Mouse (Mus musculus): ENCODE measurements around the gene Ddx46.
"Not testable (repeated sequence)": the region's sequence is repeated elsewhere in the genome, so short reads cannot be mapped to it uniquely, and the experiment has no call there.

Gene Ddx46

GRCm38 (mm10) chr13:55636185-55636983, 1.6 kb downstream of the Ddx46 start:
- DNase-seq (ENCODE audit: inconsistent age in 2 of 2, low spot score in 1 of 2) = no peak

GRCm38 (mm10) chr13:55640480-55640879, 5.7 kb downstream of the Ddx46 start:
- peak; percentile 71 to 92 for DNase-seq (ENCODE audit: inconsistent age in 2 of 2, low spot score in 1 of 2)

- DNase-seq (ENCODE audit: inconsistent age in 2 of 2, low spot score in 1 of 2) = no peak
Observed at GRCm38 (mm10) chr13:55644525-55644924, 9.7 kb downstream of the Ddx46 start.

- no peak for DNase-seq (ENCODE audit: inconsistent age in 2 of 2, low spot score in 1 of 2)
Observed at GRCm38 (mm10) chr13:55650098-55650497, 15.3 kb downstream of the Ddx46 start.

- no peak for DNase-seq (ENCODE audit: inconsistent age in 2 of 2, low spot score in 1 of 2)
Observed at GRCm38 (mm10) chr13:55650980-55651379, 16.2 kb downstream of the Ddx46 start.

- peak; percentile 33 to 65 for DNase-seq (ENCODE audit: inconsistent age in 2 of 2, low spot score in 1 of 2)
Observed at GRCm38 (mm10) chr13:55668550-55668949, 33.7 kb downstream of the Ddx46 start.

- no peak for DNase-seq (ENCODE audit: inconsistent age in 2 of 2, low spot score in 1 of 2)
Observed at GRCm38 (mm10) chr13:55672711-55673110, 37.9 kb downstream of the Ddx46 start.

GRCm38 (mm10) chr13:55677364-55677763, 42.5 kb downstream of the Ddx46 start:
- DNase-seq (ENCODE audit: inconsistent age in 2 of 2, low spot score in 1 of 2) = no peak

GRCm38 (mm10) chr13:55682201-55682600, 47.4 kb downstream of the Ddx46 start:
- DNase-seq (ENCODE audit: inconsistent age in 2 of 2, low spot score in 1 of 2) = no peak

- DNase-seq (ENCODE audit: inconsistent age in 2 of 2, low spot score in 1 of 2) = peak; percentile 69 to 81
Observed at GRCm38 (mm10) chr13:55683581-55683980, 48.8 kb downstream of the Ddx46 start.

GRCm38 (mm10) chr13:55686107-55686633, 51.3 kb downstream of the Ddx46 start:
- DNase-seq (ENCODE audit: inconsistent age in 2 of 2, low spot score in 1 of 2) = no peak

- no peak for DNase-seq (ENCODE audit: inconsistent age in 2 of 2, low spot score in 1 of 2)
Observed at GRCm38 (mm10) chr13:55687927-55688602, 53.2 kb downstream of the Ddx46 start.

- DNase-seq (ENCODE audit: inconsistent age in 2 of 2, low spot score in 1 of 2) = peak; percentile 94 to 97
Observed at GRCm38 (mm10) chr13:55692535-55693242, 57.9 kb downstream of the Ddx46 start, which contains the start of gene B230219D22Rik. TSS of gene B230219D22Rik (plus strand) at chr13:55693124.

GRCm38 (mm10) chr13:55693243-55693721, 58.5 kb downstream of the Ddx46 start:
- DNase-seq (ENCODE audit: inconsistent age in 2 of 2, low spot score in 1 of 2) = no peak

GRCm38 (mm10) chr13:55694110-55694509, 59.3 kb downstream of the Ddx46 start:
- no peak for DNase-seq (ENCODE audit: inconsistent age in 2 of 2, low spot score in 1 of 2)

- DNase-seq (ENCODE audit: inconsistent age in 2 of 2, low spot score in 1 of 2) = not testable (repeated sequence)
Observed at GRCm38 (mm10) chr13:55695989-55696388, 61.2 kb downstream of the Ddx46 start.

GRCm38 (mm10) chr13:55704301-55704700, 69.5 kb downstream of the Ddx46 start:
- no peak for DNase-seq (ENCODE audit: inconsistent age in 2 of 2, low spot score in 1 of 2)

GRCm38 (mm10) chr13:55712846-55713245, 78.0 kb downstream of the Ddx46 start:
- DNase-seq (ENCODE audit: inconsistent age in 2 of 2, low spot score in 1 of 2) = no peak

- DNase-seq (ENCODE audit: inconsistent age in 2 of 2, low spot score in 1 of 2) = peak; percentile 91 to 98
Observed at GRCm38 (mm10) chr13:55714501-55715166, 79.8 kb downstream of the Ddx46 start, which contains the start of gene Txndc15. TSS of gene Txndc15 (plus strand) at chr13:55714650.

GRCm38 (mm10) chr13:55715167-55715512, 80.3 kb downstream of the Ddx46 start:
- no peak for DNase-seq (ENCODE audit: inconsistent age in 2 of 2, low spot score in 1 of 2)
